Mouse (Mus musculus) adrenal gland, postnatal 4 days (tissue): ENCODE data around the gene Kptn. TPM values are rescaled to one million over a fixed set of nuclear protein-coding genes. Genes with fewer than 3 reads are reported as not detected.

Experiments
- DNase-seq, 2 experiments: peaks; one replicate each; pipeline ENCODE4 v3.0.0; 2021 to 2022; ENCODE audit warnings: low spot score in 2 of 2, mixed read lengths in 2 of 2
- total RNA-seq, 2 experiments: library from RNA; stranded (reverse); gene quantifications; 2 replicates each; pipeline ENCODE4 v1.2.3; 2021

Kptn gene
- total RNA-seq, 2 experiments from 2014 or later: 29.1 to 29.3 TPM

DNA sequence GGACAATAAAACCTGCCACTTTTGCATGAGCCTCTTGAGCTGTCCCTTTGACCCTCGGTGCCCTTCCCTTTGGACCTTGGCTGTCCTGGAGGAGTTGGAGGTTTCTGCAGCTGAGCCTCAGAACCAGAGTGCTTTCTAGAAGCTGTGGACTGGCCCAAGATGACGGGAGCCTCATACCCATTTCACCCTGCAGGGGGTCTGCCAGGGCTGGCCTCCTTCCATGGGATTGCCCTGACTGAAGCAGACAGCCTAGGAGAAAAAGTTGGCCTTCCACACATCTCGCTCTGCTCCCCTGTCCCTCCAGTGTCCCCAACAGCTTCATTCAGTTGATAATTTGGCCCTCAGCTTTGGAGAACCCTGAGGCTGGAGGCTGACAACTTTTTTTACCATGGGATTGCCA, 2.6 kb upstream of the Kptn start:
- no peak for DNase-seq

DNA sequence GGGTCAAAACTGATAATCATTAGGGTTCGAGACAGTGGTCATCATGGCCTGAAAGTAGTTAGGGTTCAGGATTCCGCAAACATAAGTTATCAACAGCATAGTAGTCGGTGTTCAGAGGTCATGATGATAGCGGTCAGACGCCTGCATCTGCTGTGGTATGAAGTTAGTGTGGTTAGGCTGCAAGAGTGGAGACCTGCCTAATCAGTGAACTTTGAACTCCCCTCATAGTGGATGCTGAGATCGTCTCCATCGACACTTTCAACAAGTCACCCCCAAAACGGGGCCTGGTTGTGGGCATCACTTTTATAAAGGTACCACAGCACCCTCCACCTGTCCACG, 536 bp downstream of the Kptn start:
- no peak for DNase-seq

DNA sequence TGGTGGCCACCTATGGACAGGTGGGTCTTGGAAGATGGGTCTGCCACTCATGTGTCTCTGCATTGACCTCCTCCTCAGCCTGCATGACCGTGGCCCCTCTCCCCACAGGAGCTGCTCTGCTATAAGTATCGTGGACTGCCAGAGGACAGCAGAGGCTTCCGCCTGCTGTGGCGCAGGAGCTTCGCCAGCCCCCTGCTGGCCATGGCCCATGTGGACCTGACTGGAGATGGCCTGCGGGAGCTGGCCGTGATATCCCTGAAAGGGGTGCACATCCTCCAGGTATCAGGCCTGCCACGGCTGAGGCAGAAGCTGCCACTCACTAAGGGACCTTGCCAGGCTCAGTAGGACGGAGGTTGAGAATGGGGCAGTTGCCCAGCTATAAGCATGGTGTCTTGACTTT, 6.1 kb downstream of the Kptn start:
- DNase-seq: no peak

DNA sequence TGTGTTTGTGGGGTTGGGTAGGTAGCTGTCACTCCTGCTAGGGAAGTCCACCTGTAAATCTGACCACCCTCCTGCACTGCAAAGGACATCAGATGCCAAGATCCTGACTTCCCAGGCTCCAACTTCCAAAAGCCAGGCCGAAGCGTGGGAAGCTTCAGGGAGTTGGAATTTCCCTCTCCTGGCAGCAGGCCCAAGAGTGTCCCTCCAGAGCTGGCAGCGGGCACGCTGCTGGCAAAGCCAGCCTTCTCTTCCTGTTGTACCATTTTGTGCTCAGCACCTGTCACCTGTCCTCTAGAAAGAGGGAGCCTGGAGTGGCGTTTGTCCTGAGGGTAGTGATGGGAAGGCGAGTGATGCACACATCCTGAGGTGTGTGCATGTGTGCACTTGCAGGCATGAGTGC, 8.6 kb downstream of the Kptn start:
- DNase-seq: no peak

DNA sequence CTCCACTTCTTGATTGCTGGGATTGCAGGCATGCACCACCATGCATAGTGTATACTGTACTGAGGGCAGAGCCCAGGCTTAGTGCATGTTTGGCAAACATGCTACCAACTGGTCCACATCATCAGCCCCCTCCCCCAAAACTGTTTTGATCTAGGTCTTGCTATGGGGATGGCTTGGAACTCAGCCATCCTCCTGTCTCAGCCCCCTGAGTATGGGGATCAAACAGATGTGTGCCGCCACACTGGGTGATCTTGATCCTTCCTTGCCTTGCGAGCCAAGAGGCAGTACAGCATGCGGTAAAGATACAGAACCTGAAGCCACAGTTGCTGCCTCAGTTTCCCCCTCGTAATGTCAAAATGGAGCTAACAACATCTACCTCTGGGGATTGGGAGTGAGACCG, 9.2 kb downstream of the Kptn start:
- DNase-seq: no peak

- DNase-seq: peak; percentile 43
These were observed 9.7 kb downstream of the Kptn start, which contains the start of gene Slc8a2 for GRCm38 (mm10) chr7:16129421-16129845. Slc8a2 (plus strand) TSS chr7:16129826.

GRCm38 (mm10) chr7:16129846-16130691, 10.4 kb downstream of the Kptn start:
- DNase-seq: no peak

DNA sequence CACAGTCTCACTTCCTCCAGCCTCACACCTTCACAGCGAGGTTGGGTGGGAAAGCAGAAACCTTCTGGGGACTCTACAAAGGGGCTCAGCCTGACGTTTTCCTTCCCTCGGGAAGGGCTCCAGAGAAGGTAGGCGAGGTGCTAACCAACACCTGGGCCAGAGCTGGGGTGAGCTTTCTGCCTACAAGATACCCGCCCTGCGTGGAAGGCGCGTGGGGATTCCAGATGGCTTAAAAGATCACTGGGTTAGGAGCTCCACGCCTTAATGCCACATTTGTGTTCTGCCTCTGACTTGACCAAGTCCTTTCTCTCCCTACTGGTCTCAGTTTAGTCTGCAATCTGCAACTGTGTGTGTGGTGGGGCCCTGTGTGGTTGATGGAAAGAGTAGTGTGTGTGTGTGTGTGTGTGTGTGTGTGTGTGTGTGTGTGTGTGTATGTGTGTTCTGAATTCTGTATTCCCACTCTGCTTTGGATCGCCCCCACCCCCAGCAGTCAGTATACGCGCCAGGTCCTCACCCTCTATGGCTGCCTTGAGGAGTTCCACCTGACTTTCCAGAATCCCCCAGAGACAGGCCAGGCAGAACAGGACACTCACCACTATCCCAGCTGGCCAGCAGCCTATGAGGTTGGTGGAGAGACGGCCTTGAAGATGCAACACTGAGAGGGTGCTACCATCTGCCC, 11.4 kb downstream of the Kptn start:
- no peak for DNase-seq

DNA sequence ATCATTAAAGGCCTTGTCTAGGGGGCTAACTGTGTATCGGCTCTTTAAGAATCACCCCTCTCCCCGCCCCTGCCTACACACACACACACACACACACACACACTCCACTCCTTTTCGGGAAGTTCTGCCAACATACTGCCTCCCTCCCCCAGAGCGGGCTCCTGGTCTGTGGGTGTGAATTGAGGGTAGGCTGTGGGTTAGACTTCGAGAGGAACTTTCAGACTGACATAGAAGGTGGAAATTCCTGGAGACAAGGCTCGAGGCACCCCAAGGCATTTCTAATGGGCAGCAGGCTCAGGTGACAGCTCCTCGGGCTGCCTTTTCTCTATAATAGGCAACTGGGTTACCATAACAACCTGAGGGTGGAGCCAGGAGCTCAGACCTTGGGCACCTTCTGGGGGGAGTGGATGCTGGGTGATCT, 12.5 kb downstream of the Kptn start:
- no peak for DNase-seq

DNA sequence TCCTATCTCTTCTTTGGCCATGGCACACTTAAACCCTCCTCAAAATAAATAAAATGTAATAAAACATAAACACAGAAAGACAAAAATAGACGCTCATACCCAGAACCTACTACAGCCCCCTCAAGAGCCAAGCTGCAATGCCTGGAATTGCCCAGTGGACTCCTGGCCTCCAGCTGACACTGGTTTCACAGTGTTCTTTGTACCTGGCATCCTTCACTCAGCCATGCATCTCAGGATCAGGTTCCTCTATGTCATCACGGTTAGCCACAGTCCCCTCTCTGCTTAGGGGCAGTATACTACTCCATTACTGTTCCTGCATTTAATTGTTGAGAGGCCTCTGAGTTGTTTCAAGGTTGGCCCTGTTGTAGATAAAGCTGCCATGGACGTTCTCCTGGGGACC, 13.2 kb downstream of the Kptn start:
- DNase-seq: no peak

- no peak for DNase-seq
These were observed 14.0 kb downstream of the Kptn start for GRCm38 (mm10) chr7:16133691-16134090.

GRCm38 (mm10) chr7:16134951-16135392, 15.3 kb downstream of the Kptn start:
- no peak for DNase-seq

DNA sequence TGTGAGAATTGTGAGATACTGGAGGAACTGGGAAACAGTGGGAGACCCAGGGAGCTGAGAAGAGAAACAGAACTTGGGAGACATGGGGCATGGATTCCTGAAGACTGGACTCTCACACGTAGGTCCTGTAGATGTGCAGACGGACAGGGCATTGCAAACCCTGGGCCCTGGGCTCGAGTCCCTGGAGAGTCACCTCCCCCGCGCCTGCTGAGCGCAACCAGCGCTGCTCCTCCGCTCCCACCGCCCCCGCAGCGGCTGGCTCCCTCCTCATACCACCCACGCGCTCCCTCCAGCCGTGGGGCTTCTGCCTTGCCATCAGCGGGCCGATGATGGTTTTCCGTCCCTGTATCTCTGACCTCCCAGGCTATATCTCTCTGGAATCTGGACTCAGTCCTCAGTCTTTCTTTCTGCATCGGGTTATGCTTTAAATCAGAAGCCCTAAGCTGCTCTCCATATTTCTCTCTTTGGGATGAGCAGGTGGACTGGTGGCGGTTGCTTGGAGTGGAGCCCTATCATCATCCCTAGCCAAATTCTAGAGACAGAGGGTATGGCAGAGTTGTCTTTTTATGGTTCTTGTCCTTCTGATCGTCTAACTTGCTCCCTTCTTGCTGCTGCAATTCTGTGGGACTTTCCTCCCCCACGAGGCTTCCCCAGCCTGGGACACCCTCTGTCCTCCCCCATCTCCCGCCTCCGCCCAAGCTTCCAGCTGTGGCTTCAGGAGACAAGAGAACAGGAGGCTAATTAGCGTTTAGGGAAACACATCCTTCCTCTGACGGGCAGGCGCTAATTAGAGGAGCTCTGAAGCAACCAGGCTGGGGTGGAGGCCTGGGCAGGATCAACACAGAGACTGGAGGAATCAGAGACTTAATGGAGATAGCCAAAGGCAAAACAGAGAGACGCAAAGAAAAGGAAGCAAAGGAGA, 27.1 kb downstream of the Kptn start:
- DNase-seq: no peak

DNA sequence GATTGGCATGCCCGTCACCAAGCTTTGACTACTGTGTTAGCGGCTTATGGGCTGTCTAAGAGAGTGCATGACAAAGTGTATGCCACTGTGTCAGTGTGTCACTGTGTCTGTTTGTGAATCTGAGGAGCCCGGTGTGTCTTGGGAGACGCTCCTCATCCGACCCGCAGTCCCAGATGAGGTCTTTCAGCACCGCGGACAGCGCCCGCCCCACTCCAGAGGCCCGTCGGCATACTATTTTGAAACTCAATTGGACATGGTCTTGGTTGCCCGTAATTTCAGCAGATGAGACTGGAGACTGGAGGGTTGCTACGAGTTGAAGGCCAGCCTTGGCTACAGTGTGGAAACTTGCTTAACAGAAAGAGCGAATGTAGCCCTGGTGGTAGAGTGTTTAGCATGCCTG, 27.9 kb downstream of the Kptn start:
- peak in 1 of 2 experiments; percentile 50 for DNase-seq

- no peak for DNase-seq
These were observed 29.5 kb downstream of the Kptn start for GRCm38 (mm10) chr7:16149241-16149640.

GRCm38 (mm10) chr7:16150191-16151145, 30.8 kb downstream of the Kptn start:
- DNase-seq: no peak

DNA sequence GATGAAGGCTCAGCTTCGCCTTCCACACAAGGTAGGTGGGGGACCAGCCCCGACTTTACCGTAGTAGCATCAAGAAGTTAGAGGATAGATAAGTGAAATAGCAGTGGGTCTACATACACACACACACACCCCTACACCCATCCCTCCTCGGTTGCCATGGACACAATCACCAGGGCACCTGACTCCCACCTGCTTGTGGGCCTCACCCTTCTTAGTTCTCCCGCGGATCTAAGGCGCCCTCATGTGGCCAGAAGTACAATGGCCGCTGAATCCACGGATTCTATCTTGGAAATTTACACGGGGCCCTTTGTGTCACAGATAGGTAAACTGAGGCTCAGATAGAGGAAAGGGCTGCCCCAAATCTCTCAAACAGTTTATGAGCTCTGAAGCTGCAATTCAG, 33.8 kb downstream of the Kptn start:
- no peak for DNase-seq

- DNase-seq: no peak
These were observed 35.6 kb downstream of the Kptn start for GRCm38 (mm10) chr7:16155132-16155872.

DNA sequence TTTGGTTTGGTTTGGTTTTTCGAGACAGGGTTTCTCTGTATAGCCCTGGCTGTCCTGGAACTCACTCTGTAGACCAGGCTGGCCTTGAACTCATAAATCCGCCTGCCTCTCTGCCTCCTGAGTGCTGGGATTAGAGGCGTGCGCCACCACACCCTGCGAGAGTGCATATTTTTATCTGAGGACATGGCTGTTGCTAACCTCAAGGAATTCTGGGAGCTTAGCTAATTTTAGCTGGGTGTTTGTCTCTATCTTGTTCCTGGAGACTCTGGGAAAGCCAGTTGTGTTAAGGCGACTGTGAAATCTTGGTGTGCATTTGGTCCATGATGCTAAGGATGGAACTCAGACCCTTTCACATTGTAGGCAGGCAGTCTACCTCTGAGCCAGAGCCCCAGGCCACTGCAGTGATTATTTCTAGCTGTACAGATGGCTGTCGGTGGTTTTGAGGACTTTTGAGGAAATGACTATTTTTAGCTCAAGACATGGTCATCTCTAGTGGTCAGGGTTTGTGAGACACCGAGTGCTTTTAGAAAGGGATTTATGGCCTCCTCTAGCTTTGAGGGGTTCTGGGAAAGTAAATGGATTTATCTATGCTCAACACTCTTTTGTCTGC, 36.5 kb downstream of the Kptn start:
- no peak for DNase-seq
